Mouse (Mus musculus) E14TG2a.4 (cell line): ENCODE measurements at regions not wholly inside any gene's neighbourhood (a gene's known extent, or its start where the extent isn't known, plus 50 kb on each side); places are given as distances from the start of the nearest gene placed in this dataset.

Experiments
- H3K27me3 ChIP-seq: 2 replicates; pipeline ENCODE4 v1.6.1; 2014; ENCODE audit warnings: low read length, control low read depth; ENCODE audit not compliant: insufficient read depth
- H3K36me3 ChIP-seq: 2 replicates; pipeline ENCODE4 v1.6.1; 2014; ENCODE audit warnings: low read length, control low read depth; ENCODE audit not compliant: insufficient read depth
- H3K4me1 ChIP-seq: replicated peaks from 2 replicates; pipeline ENCODE4 v1.6.1; 2014; ENCODE audit warnings: low read depth, low read length, control low read depth
- H3K4me3 ChIP-seq: replicated peaks from 2 replicates; pipeline ENCODE4 v1.5.1; 2014; ENCODE audit warnings: mild to moderate bottlenecking, low read length
- H3K9me3 ChIP-seq: 2 replicates; pipeline ENCODE4 v1.6.1; 2014; ENCODE audit warnings: low read length, control low read depth
- CTCF ChIP-seq: conservative IDR thresholded peaks from 2 replicates; pipeline ENCODE4 v1.5.1; 2014; ENCODE audit warnings: low read length
- NANOG ChIP-seq: IDR thresholded peaks from 2 replicates; pipeline ENCODE4 v1.6.1; 2014; ENCODE audit warnings: borderline replicate concordance, low read length, mixed read lengths
- POU5F1 ChIP-seq: IDR thresholded peaks from 2 replicates; pipeline ENCODE4 v1.6.1; 2014; ENCODE audit warnings: low read length, borderline replicate concordance

DNA sequence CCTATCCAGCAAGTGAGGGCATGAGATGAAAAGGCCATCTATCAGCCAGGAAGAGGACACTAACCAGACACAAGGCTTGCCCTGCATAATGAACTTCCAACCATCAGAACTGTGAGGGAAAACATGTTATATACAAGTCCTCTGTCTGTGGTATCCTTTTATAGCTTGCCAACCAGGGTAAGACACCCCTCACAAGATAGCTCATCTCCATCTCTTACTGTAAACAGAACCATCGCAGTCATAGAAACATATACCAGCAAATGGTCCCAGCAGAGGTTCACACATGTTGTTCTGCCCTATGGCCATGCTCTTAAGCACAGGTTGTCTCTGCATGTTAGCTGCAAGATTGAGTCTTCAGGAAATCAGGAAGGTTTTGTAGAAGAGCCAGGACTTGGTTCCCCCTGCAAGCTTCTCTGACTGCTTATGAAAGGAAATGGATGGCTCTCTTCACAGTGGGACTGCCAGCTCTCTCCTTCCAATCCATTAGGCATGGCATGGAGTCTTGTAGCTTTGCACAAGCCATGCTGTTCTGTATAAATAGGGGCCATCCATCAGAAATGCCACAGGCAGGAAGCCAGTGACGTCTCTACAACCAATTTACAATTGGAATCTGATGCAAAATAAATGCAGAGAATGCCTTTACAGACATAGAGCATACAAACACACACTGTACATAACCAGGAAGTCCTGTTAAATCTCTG lies 1514.0 kb upstream of the Lrrc6 start:
- H3K27me3 ChIP-seq = no peaks in the 10 kb centered on the region
- no peak overlapping the region for H3K4me3 ChIP-seq
- H3K4me1 ChIP-seq = no peaks in the 10 kb centered on the region
- H3K9me3 ChIP-seq = no peaks in the 10 kb centered on the region
- H3K36me3 ChIP-seq = no peaks in the 10 kb centered on the region
- TF ChIP-seq CTCF (no peak), POU5F1 (no peak), NANOG (no peak)

DNA sequence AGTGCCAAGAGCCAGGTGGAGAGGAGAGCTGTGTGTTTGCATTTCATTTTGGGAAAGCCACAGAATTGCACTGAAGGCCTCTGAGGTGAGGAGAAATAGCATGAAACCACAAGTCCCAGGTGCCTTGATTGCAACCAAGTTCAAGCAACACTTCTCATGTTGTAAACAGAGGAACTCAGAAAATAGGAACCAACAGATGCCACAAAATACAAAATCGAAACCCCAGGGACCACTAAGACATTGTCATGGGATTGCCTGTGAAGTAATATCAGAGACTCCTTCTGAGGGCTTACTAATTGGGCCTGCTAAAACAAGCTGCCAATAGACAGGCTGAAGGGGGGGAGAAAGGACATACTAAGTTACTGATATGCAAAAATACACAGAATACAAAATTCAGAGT lies 1510.5 kb upstream of the Lrrc6 start:
- Histone ChIP-seq H3K9me3 (no peaks in the 10 kb centered on the region), H3K4me1 (no peaks in the 10 kb centered on the region), H3K4me3 (no peak overlapping the region), H3K27me3 (no peaks in the 10 kb centered on the region), H3K36me3 (no peaks in the 10 kb centered on the region)
- no peak for TF ChIP-seq NANOG
- TF ChIP-seq POU5F1 = no peak
- no peak for TF ChIP-seq CTCF

DNA sequence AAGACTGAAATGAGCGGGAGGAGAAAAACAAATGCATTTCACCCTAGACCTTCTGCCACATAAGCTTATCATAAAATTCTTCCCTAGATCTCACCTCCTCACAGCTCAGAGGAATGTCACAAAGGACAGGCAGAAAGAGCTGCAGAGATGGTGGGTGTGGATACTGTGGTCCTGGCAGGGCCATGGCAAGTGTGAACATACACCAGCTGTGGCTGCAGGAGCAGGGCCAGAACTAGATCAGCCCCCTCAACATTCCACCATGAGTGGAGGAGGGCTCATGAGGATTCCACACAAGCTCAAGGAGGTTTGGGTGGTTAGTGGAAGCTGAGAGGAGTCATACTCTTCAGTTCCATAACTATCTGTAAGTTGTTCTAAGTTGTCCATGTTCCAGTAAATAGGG lies 1509.5 kb upstream of the Lrrc6 start:
- no peaks in the 10 kb centered on the region for H3K9me3 ChIP-seq
- H3K4me1 ChIP-seq = no peaks in the 10 kb centered on the region
- no peak overlapping the region for H3K4me3 ChIP-seq
- no peaks in the 10 kb centered on the region for H3K27me3 ChIP-seq
- H3K36me3 ChIP-seq = no peaks in the 10 kb centered on the region
- TF ChIP-seq POU5F1 (no peak), NANOG (no peak), CTCF (no peak)

DNA sequence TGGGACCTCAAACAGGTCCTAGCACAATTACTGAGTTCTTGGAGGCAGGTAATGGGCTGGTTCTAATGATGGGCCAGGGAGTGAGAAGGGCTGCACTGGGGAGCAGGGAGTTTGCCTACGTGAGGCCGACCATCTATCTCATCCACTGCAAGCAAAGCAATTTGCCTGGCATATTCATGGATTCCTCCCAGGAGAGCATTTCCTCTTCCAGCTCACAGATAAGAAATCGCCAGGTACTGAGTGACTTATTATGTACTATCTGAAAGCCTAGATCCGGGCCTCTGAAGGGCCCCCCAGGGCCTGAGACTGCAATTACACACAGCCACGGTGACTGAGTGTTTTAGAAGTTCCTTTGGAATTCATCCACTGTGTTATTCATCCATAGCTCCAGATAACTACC lies 1504.1 kb upstream of the Lrrc6 start:
- no peak overlapping the region for H3K4me3 ChIP-seq
- H3K27me3 ChIP-seq = no peaks in the 10 kb centered on the region
- H3K36me3 ChIP-seq = no peaks in the 10 kb centered on the region
- H3K4me1 ChIP-seq = no peaks in the 10 kb centered on the region
- TF ChIP-seq NANOG = no peak
- no peak for TF ChIP-seq CTCF
- TF ChIP-seq POU5F1 = no peak
- no peaks in the 10 kb centered on the region for H3K9me3 ChIP-seq

DNA sequence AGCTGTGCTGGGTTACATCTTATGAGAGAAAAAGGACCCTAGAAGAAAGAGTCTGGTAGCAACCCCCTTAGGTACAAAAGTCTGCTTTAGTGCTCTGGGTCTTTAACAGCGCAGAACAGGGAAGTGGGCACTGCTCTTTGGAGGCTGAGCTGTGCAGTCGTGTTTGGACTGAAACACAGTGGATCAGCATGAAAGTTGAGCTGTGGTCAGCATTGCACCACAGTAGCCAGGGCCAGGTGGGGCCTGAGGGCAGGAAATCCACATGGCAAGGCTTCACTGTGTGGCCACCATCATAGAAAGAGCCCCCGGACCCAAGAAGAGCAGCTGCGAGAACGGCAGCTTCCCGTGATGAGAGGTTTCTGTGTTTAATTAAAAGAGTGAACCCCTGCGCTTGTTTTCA lies 1495.8 kb upstream of the Lrrc6 start:
- no peak for TF ChIP-seq CTCF
- no peak for TF ChIP-seq POU5F1
- no peak for TF ChIP-seq NANOG
- no peak overlapping the region for H3K4me3 ChIP-seq
- H3K36me3 ChIP-seq = no peaks in the 10 kb centered on the region
- no peaks in the 10 kb centered on the region for H3K9me3 ChIP-seq
- no peaks in the 10 kb centered on the region for H3K27me3 ChIP-seq
- H3K4me1 ChIP-seq = no peaks in the 10 kb centered on the region

DNA sequence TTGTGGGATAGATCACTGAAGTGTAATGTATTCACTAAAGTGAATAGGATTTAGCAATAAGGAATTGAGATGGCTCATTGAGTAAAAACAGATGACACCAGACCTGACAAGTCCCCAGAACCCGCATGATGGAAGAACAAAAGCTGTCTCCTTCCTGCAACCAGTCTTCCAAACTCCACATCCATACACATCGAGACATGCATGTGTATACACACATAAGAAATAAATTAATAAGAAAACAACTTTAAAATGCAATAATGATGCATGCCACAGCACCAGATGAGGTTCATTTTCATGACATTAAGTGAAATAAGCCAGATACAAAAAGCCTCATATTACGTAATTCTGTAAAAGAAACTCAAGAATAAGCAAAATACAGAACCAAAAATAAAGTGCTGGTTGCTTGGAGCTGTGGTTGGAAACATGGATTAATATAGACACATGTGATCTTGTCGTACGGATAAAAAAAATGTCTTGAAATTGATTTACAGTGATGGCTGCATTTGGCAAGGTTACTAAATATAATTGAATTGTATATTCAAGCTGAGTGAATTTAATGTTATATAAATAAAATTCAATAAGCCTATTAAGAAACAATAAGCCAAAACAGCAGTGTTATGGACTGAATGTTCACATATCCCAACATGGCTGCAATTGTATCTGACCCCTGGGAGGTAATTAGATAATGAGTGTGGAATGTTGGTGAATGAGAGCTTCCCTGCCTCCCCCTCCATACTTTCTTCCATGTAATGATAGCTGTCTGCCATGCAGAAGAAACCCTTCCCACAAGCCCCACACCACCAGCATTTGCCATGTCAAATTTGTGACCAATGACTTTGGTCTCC lies 1488.9 kb upstream of the Lrrc6 start:
- Histone ChIP-seq H3K4me3 (no peak overlapping the region), H3K36me3 (no peaks in the 10 kb centered on the region), H3K27me3 (no peaks in the 10 kb centered on the region), H3K9me3 (no peaks in the 10 kb centered on the region), H3K4me1 (no peaks in the 10 kb centered on the region)
- TF ChIP-seq POU5F1 = no peak
- TF ChIP-seq CTCF = no peak
- no peak for TF ChIP-seq NANOG

DNA sequence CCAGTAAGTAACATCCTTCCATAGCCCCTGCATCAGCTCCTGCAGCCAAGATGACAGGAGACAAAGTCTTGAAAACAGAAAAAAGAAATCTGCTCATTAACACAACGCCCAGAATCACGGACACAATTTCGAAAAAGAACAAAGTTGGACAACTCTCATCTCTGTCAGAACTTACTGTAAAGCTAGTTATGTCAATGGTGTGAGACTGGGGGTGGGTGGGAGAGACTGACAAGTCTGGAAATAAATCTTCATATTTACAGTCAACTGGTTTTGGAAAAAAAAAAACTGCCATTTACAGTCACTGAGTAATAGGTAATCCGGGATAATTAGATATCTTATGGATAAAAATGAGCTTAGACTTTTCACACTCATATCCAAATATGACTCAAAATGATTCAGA lies 1487.2 kb upstream of the Lrrc6 start:
- TF ChIP-seq NANOG (no peak), POU5F1 (no peak), CTCF (no peak)
- Histone ChIP-seq H3K36me3 (no peaks in the 10 kb centered on the region), H3K9me3 (no peaks in the 10 kb centered on the region), H3K4me3 (no peak overlapping the region), H3K4me1 (no peaks in the 10 kb centered on the region), H3K27me3 (no peaks in the 10 kb centered on the region)

DNA sequence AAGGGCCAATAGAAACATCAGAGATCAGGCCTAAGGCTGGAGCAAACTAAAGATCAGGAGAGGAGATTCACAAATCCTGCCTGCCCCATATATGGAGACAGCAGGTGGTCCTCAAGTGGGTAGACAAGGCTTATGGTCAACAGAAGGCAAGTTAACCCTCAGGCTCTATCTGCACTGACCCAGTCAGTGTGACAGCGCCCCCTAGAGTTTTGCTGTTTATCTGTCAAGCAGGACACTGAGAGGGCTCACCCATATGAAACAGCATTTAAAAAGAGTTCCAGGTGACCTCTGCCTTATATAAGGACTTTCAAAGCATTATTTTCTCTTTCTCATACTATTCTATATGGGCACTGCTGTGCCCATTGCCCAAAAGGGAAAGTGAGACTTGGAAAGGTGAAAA lies 1482.5 kb upstream of the Lrrc6 start:
- Histone ChIP-seq H3K4me3 (no peak overlapping the region), H3K4me1 (no peaks in the 10 kb centered on the region), H3K9me3 (no peaks in the 10 kb centered on the region), H3K36me3 (no peaks in the 10 kb centered on the region), H3K27me3 (no peaks in the 10 kb centered on the region)
- TF ChIP-seq POU5F1 = no peak
- peak; percentile 31 for TF ChIP-seq CTCF
- TF ChIP-seq NANOG = no peak

DNA sequence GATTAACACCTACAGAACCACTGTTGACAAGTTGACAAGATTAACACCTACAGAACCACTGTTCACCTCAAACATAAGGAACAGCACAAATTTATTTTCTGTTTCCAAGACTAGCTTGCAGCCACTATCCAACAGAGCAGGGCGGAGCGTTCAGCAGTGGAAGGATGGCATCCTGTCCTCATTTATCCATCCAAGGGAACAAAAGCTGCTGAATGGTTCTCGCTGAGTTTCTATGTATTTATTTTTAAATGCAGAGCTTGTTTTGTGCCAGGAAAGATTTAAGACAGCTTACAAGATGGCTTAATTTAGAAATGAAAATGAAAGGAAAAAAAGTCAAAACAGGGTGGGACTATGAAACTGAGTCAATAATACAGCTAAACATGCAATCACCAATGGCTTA lies 1481.2 kb upstream of the Lrrc6 start:
- H3K36me3 ChIP-seq = no peaks in the 10 kb centered on the region
- peaks cover 10% of the 10 kb centered on the region for H3K9me3 ChIP-seq
- H3K4me1 ChIP-seq = no peaks in the 10 kb centered on the region
- TF ChIP-seq CTCF (no peak), POU5F1 (no peak), NANOG (no peak)
- no peaks in the 10 kb centered on the region for H3K27me3 ChIP-seq
- no peak overlapping the region for H3K4me3 ChIP-seq
